Mouse (Mus musculus): ENCODE results near the gene Nktr. TPM values are rescaled to one million over a fixed set of nuclear protein-coding genes. Genes with fewer than 3 reads are reported as not detected.

The Nktr gene
- polyA plus RNA-seq, 1 experiment from 2014 or later, result 75.3 TPM

DNA sequence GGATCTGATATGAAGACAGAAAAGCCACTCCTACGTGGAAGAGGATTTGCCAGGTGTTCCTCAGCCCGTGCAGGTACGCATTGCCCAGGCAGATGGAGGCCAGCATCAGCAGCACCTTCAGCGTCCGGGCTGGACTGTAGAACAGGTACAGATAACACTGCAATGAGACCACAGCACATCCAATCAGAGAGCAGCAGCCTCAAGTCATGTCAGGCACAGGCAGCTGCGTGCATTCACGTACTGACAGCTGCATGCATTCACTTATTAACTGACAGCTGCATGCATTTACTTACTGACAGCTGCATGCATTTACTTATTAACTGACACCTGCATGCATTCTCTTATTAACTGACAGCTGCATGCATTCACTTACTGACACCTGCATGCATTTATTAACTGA, 34.3 kb upstream of the Nktr start:
- peaks cover 55% of the 10 kb centered on the region for H3K36me3 ChIP-seq
- H3K4me3 ChIP-seq, result no peak overlapping the region
- H3K27me3 ChIP-seq, result no peaks in the 10 kb centered on the region
- H3K9me3 ChIP-seq, result no peaks in the 10 kb centered on the region
- no peak overlapping the region for H3K27ac ChIP-seq (replicated peaks)
- 83% methylated on average over 7 of the region's 7 CpGs for WGBS
- H3K9ac ChIP-seq (replicated peaks), result no peak overlapping the region
- ATAC-seq (ENCODE audit: low FRiP score, low read depth), result no peak
- H3K4me2 ChIP-seq (replicated peaks), result no peak overlapping the region
- H3K4me1 ChIP-seq, result 0 out of 2 replicates have a peak, but pooled peaks cover under 1% of the 10 kb centered on the region

DNA sequence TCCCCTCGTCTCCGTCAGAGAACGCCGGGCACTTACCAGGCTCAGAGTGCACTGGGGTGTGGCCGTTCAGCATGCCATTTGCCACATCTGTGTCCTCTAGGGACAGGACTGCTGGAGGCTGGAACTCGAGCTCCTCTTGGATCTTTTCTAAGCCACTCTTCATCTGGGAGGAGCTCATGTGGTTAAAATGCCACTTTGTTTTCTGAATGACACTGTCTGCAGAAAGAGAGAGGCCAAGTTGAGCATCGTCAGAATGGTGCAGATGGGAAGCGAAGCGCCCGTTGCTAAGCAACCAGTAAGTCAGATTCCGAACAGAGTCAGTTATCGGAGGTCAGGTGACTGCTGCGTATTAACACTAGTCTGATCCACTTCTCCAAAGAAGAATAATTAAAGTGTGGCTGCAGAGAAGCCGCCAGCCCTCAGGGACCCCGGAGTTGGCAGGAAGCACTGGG, 28.7 kb upstream of the Nktr start:
- Histone ChIP-seq H3K9me3 (no peaks in the 10 kb centered on the region), H3K4me1 (peaks cover 19% of the 10 kb centered on the region), H3K4me3 (0 out of 2 replicates have a peak overlapping the region, but pooled peaks have one; percentile 9), H3K27me3 (no peaks in the 10 kb centered on the region), H3K4me2 (replicated peaks) (peak overlapping the region; percentile 35), H3K36me3 (peaks cover 51% of the 10 kb centered on the region), H3K9ac (replicated peaks) (no peak overlapping the region), H3K27ac (replicated peaks) (peak overlapping the region; percentile 75)
- peak; percentile 87 for ATAC-seq (ENCODE audit: low FRiP score, low read depth)
- WGBS, result 48% methylated on average over 15 of the region's 15 CpGs

DNA sequence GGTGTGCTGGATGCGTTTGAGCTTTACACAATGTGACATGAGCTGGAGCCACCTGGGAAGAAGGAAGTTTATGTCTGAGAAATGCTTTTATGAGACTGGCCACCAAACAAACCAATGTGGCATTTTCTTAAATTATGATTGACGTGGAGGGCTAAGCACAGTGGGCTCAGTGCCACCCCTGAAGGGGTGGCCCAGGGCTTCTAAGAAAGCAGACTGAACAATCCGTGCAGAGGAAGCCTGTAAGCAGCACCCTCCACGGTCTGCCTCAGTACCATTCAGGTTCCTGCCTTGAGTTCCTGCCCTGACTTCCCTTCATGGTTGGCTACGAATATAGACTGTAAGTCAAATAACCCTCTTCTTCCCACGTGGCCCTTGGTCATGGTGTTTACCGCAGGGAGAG, 28.2 kb upstream of the Nktr start:
- WGBS, result 87% methylated on average over 7 of the region's 7 CpGs
- Histone ChIP-seq H3K9me3 (no peaks in the 10 kb centered on the region), H3K36me3 (peaks cover 51% of the 10 kb centered on the region), H3K4me1 (peaks cover 19% of the 10 kb centered on the region), H3K27me3 (no peaks in the 10 kb centered on the region), H3K4me3 (no peak overlapping the region), H3K4me2 (replicated peaks) (peak overlapping the region; percentile 35), H3K9ac (replicated peaks) (no peak overlapping the region), H3K27ac (replicated peaks) (peak overlapping the region; percentile 75)
- ATAC-seq (ENCODE audit: low FRiP score, low read depth), result peak; percentile 25

DNA sequence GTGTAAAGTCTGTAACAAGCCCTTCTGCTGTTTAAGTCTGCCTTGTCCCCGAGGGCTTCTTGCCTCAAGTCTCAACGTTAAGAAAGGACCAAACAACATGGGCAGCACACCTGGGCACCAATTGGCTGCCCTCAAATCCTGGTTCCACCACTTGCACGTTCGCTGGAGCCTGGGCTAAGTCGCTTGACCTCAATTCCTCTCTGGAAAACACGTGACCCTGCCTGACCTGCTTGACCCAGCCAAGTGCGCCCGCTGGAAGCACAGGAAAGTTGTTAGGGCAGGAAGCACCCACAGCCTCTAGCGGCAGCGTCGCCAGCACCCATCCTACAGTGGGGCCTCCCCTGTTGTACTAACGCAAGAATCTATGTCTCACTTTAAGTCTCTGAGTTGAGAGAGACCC, 24.2 kb upstream of the Nktr start:
- H3K4me1 ChIP-seq, result peaks cover 18% of the 10 kb centered on the region
- no peak overlapping the region for H3K4me2 ChIP-seq (replicated peaks)
- no peak for ATAC-seq (ENCODE audit: low FRiP score, low read depth)
- no peak overlapping the region for H3K4me3 ChIP-seq
- no peaks in the 10 kb centered on the region for H3K9me3 ChIP-seq
- H3K9ac ChIP-seq (replicated peaks), result no peak overlapping the region
- 79% methylated on average over 12 of the region's 12 CpGs for WGBS
- no peak overlapping the region for H3K27ac ChIP-seq (replicated peaks)
- peaks cover 57% of the 10 kb centered on the region for H3K36me3 ChIP-seq
- no peaks in the 10 kb centered on the region for H3K27me3 ChIP-seq

DNA sequence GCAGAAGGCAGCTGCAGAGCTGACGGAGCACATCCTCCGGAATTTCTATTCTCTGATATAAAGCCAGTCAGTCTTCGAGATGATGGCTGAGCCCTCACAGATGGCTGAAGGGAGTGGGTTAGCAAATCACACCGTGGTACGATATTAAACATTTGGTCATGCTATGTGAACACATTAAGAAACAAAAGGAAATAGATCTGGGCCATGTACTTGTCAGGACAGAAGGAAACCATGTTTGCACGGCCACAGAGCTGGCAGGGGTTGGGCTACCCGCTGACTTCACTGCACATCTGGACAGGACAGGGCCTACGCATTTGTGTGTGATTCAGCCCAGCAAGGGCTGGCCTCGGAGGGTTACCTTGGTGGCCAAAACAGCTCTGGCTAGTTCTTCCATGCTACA, 22.3 kb upstream of the Nktr start:
- Histone ChIP-seq H3K4me2 (replicated peaks) (no peak overlapping the region), H3K4me3 (no peak overlapping the region), H3K4me1 (peaks cover under 1% of the 10 kb centered on the region; the same call in 1 of the 2 replicates), H3K36me3 (peaks cover 65% of the 10 kb centered on the region), H3K27ac (replicated peaks) (no peak overlapping the region), H3K9ac (replicated peaks) (no peak overlapping the region), H3K9me3 (no peaks in the 10 kb centered on the region), H3K27me3 (no peaks in the 10 kb centered on the region)
- ATAC-seq (ENCODE audit: low FRiP score, low read depth), result no peak
- WGBS, result 96% methylated on average over 9 of the region's 9 CpGs

DNA sequence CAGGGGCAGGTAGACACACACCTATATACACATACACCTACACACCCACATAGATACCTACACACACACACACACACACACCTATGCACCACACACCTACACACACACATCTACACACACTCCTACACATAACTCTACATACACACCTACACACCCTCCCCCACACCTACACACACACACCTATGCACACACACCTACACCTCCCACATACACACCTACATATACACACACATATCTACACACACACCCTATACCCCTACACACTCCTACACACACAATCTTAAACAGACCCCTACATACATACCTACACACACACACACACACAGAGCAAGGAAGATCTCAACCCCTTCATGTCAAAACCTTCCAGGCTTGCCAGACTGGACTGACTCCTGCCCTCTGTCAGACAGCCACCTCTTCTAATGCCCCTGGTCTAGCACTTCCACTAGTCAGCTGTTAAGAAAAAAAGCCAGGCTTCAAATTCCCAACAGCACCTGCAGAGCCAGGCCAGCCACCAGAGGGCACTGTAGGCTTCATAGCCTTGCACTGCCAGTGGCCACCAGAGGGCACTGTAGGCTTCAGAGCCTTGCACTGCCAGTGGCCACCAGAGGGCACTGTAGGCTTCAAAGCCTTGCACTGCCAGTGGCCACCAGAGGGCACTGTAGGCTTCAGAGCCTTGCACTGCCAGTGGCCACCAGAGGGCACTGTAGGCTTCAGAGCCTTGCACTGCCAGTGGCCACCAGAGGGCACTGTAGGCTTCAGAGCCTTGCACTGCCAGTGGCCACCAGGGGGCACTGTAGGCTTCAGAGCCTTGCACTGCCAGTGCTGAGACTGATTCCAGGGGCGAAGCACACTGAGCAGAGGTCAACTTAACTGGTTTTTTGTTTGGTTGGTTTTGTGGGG, 21.6 kb upstream of the Nktr start:
- H3K36me3 ChIP-seq, result peaks cover 58% of the 10 kb centered on the region
- H3K4me3 ChIP-seq, result no peak overlapping the region
- H3K4me1 ChIP-seq, result no peaks in the 10 kb centered on the region
- no peak overlapping the region for H3K27ac ChIP-seq (replicated peaks)
- WGBS, result 95% methylated on average over 1 of the region's 1 CpGs
- no peak for ATAC-seq (ENCODE audit: low FRiP score, low read depth)
- no peak overlapping the region for H3K9ac ChIP-seq (replicated peaks)
- no peaks in the 10 kb centered on the region for H3K9me3 ChIP-seq
- H3K4me2 ChIP-seq (replicated peaks), result no peak overlapping the region
- H3K27me3 ChIP-seq, result no peaks in the 10 kb centered on the region

DNA sequence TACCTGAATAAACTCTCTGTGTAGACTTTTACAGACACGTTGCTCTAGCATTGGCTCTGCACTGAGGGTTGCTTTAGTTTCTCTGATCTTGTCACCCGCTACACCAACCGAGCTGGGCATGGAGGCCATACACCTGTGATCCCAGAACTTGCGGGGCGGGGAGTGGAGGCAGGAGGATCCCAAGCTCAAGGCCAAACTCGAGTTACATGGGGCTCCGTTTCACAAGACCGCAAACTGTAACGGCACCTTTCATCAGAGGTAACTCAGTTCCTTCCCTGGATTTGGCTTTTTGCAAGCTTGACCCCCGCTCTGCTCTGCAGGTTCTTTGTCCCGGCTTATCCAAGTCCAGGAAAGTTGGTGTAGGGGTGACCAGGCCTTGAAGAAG, 14.7 kb upstream of the Nktr start:
- H3K27me3 ChIP-seq, result peaks cover 12% of the 10 kb centered on the region; the same call in 1 of the 2 replicates
- ATAC-seq (ENCODE audit: low FRiP score, low read depth), result no peak
- peak overlapping the region; percentile 72 for H3K9ac ChIP-seq (replicated peaks)
- WGBS, result 38% methylated on average over 11 of the region's 11 CpGs
- H3K4me2 ChIP-seq (replicated peaks), result peak overlapping the region; percentile 88
- peaks cover 23% of the 10 kb centered on the region for H3K4me1 ChIP-seq
- H3K36me3 ChIP-seq, result peaks cover 15% of the 10 kb centered on the region
- no peaks in the 10 kb centered on the region for H3K9me3 ChIP-seq
- H3K4me3 ChIP-seq, result peak overlapping the region; percentile 86
- H3K27ac ChIP-seq (replicated peaks), result peak overlapping the region; percentile 69

DNA sequence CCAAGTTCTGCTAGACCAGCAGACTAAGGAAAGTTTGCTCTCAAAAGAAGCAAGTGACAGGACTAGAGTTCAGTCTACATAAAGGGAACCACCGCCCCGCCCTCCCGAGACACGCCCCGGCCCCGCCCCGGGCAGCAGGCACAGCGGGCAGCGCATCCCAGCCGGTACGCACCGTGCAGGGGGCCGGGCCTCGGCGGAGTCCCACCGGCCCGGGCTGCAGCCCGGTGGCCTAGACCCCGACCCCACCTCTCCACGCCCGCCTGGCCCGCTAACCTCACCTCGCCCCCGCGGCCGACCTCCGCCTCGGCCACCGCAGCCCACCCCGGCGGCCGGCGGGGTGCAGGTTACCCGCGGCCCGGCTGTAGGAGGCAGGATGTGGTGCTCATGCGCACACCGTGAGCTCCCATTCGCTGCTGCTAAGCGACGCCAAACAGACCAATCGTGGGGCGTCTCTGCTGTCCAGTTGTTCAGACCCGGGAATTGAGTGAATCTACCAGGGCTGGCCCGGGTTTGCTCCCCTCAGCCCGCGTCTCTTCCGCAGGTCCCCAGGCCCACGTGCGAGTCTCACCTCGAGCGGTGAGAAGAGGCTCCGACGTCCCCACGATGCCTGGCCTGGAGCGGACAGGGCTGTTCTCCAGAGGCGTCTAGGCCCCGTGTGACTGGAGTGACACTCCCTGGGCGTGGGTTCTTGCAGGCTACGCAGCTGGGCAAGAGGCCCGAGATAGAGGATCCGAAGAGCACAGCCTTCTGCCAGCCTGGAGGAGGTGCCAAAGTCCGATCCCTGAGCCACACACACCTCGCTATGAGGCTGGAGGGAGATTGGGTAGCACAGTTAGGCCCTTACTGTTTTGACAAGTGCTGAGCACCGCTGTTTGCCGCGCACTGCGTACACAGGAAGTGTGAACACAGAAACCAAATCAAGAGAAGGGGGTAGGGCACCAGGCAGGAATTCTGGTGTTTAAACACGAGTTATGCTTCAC, 14.0 kb upstream of the Nktr start, which contains the start of gene Sec22c:
TSS of gene Sec22c (minus strand) at position 845 of the 980 bp plus-strand sequence.
- WGBS, result 1% methylated on average over 66 of the region's 69 CpGs
- Histone ChIP-seq H3K9me3 (no peaks in the 10 kb centered on the region), H3K27ac (replicated peaks) (peak within 1 kb of the TSS; percentile 69), H3K4me1 (peaks cover 26% of the 10 kb centered on the region), H3K36me3 (peaks cover 9% of the 10 kb centered on the region), H3K4me3 (peak within 1 kb of the TSS; percentile 86), H3K4me2 (replicated peaks) (peak within 1 kb of the TSS; percentile 88), H3K9ac (replicated peaks) (peak within 1 kb of the TSS; percentile 72), H3K27me3 (peaks cover 12% of the 10 kb centered on the region; the same call in 1 of the 2 replicates)
- ATAC-seq (ENCODE audit: low FRiP score, low read depth), result peak; percentile 98

DNA sequence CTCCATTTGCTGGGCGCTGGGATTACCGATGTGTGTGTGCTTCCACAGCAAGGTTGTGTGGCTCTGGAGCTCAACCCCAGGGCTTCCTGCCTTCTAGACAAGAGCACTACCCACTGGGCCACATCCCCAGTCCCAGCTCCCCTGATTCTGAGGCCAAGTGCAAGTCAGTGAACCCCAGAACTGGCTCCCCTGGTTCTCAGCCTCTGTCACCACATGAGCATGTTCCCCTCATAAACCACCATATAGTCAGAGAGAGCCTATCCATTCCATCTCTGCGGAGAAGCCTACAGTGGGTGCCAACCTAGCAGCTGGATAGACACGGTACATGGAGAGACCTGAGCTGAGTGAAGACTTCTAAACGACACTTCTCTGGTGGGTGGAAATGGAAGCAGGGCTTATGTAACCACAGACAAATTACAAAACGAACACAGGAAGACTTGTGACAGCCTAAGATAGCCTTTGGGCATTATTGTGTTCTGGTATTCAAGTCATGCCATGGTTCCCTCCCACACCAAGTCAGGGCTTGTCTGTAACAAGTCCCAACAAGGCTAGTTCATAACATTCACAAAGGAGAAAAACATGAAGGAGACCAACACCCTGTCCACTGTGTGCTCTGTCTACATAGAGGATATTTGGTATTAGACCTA, 12.8 kb upstream of the Nktr start:
- Histone ChIP-seq H3K27ac (replicated peaks) (no peak overlapping the region), H3K4me3 (no peak overlapping the region), H3K9ac (replicated peaks) (no peak overlapping the region), H3K36me3 (no peaks in the 10 kb centered on the region), H3K4me1 (peaks cover 31% of the 10 kb centered on the region), H3K27me3 (peaks cover 12% of the 10 kb centered on the region; the same call in 1 of the 2 replicates), H3K9me3 (no peaks in the 10 kb centered on the region), H3K4me2 (replicated peaks) (no peak overlapping the region)
- no peak for ATAC-seq (ENCODE audit: low FRiP score, low read depth)
- WGBS, result 82% methylated on average over 6 of the region's 6 CpGs

DNA sequence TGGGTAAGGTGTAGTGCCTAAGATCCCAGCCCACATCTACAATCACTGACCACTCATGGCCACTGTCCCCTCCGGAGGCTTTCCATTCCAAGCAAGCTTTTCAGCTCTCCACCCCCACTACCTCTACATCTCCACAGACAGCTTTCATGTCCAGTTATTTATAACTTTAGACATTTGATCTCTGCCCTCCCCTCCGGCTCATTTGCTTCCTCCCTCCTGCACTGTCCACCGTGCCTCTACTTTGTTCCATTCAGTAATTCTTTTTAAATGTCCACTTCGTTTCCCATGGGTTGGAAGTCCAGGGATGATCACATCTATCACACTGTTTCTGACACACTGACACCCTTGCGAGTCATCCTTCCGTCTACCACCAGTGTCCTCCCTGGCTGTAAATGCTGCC, 11.2 kb upstream of the Nktr start:
- WGBS, result 77% methylated on average over 6 of the region's 6 CpGs
- Histone ChIP-seq H3K27ac (replicated peaks) (no peak overlapping the region), H3K27me3 (peaks cover 12% of the 10 kb centered on the region; the same call in 1 of the 2 replicates), H3K4me2 (replicated peaks) (no peak overlapping the region), H3K9me3 (no peaks in the 10 kb centered on the region), H3K4me1 (peaks cover 39% of the 10 kb centered on the region), H3K4me3 (no peak overlapping the region), H3K36me3 (peaks cover 5% of the 10 kb centered on the region; the same call in 1 of the 2 replicates), H3K9ac (replicated peaks) (no peak overlapping the region)
- ATAC-seq (ENCODE audit: low FRiP score, low read depth), result no peak

All from midbrain, embryonic 12.5 days (tissue).